Mouse (Mus musculus) T-helper 1 cell (primary cell): Measurements from ENCODE around the gene Ifna7.
"Not testable (repeated sequence)": the region's sequence is repeated elsewhere in the genome, so short reads cannot be mapped to it uniquely, and the experiment has no call there.

Experiments
- in situ Hi-C: fragments of 300-600 bp; cut with MboI, MseI; formaldehyde crosslinking; loops from one replicate; pipeline ENCODE4 v1.15.1; 2025; ENCODE audit warnings: high pct_unique_total_duplicates

The Ifna7 gene

GRCm38 (mm10) chr4:88815928-88816327 is at the start of gene Ifna7:
Ifna7 (plus strand) TSS chr4:88816228.
- in situ Hi-C loops = no loop called here

- in situ Hi-C loops = loop anchor here (5.0 kb wide), 1 partner anchor 34 kb away; the partner anchor contains the start of gene Gm13288
Observed at GRCm38 (mm10) chr4:88773534-88773933, 42.5 kb upstream of the Ifna7 start, which contains the start of gene Gm13290. Gm13290 (plus strand) TSS chr4:88773834.

GRCm38 (mm10) chr4:88776622-88777021 is 39.4 kb upstream of the Ifna7 start, which contains the start of gene Gm13289:
Gm13289 (plus strand) TSS chr4:88776922.
- in situ Hi-C loops = loop anchor here (25.0 kb wide), 1 partner anchor 764 kb away; no protein-coding TSS in a partner anchor

GRCm38 (mm10) chr4:88779550-88779949 is 36.5 kb upstream of the Ifna7 start, which contains the start of gene Gm13272:
Gm13272 (plus strand) TSS chr4:88779850.
- in situ Hi-C loops = loop anchor here (25.0 kb wide), 1 partner anchor 767 kb away; no protein-coding TSS in a partner anchor

GRCm38 (mm10) chr4:88780320-88780719 is 35.7 kb upstream of the Ifna7 start:
- in situ Hi-C loops = loop anchor here (25.0 kb wide), 1 partner anchor 768 kb away; no protein-coding TSS in a partner anchor

- in situ Hi-C loops = loop anchor here (25.0 kb wide), 1 partner anchor 770 kb away; no protein-coding TSS in a partner anchor
Observed at GRCm38 (mm10) chr4:88781831-88782230, 34.2 kb upstream of the Ifna7 start, which contains the start of gene Ifnz. Ifnz (plus strand) TSS chr4:88782131.

GRCm38 (mm10) chr4:88782335-88782734 is 33.7 kb upstream of the Ifna7 start:
- in situ Hi-C loops = loop anchor here (25.0 kb wide), 1 partner anchor 770 kb away; no protein-coding TSS in a partner anchor

GRCm38 (mm10) chr4:88785409-88785808 is 30.6 kb upstream of the Ifna7 start, which contains the start of gene Gm13276:
Gm13276 (plus strand) TSS chr4:88785709.
- in situ Hi-C loops = loop anchor here (5.0 to 25.0 kb wide), 2 partner anchors 33 to 773 kb away; partner anchors contain the start of gene Gm13271

- in situ Hi-C loops = loop anchor here (5.0 to 25.0 kb wide), 2 partner anchors 36 to 776 kb away; partner anchors contain the start of gene Gm13271
Observed at GRCm38 (mm10) chr4:88788402-88788801, 27.6 kb upstream of the Ifna7 start, which contains the start of gene Gm13277. Gm13277 (plus strand) TSS chr4:88788632.

- in situ Hi-C loops = loop anchor here (25.0 kb wide), 1 partner anchor 779 kb away; no protein-coding TSS in a partner anchor
Observed at GRCm38 (mm10) chr4:88791250-88791649, 24.8 kb upstream of the Ifna7 start, which contains the start of gene Gm13278. Gm13278 (plus strand) TSS chr4:88791550.

GRCm38 (mm10) chr4:88793936-88794675 is 21.9 kb upstream of the Ifna7 start, which contains the start of gene Gm13275:
Gm13275 (plus strand) TSS chr4:88794487.
- in situ Hi-C loops = loop anchor here (25.0 kb wide), 1 partner anchor 782 kb away; no protein-coding TSS in a partner anchor

GRCm38 (mm10) chr4:88797097-88797496 is 18.9 kb upstream of the Ifna7 start, which contains the start of gene Gm13279:
Gm13279 (plus strand) TSS chr4:88797397.
- in situ Hi-C loops = loop anchor here (25.0 kb wide), 1 partner anchor 785 kb away; no protein-coding TSS in a partner anchor

GRCm38 (mm10) chr4:88799365-88799764 is 16.7 kb upstream of the Ifna7 start, which contains the start of gene Gm13285:
Gm13285 (plus strand) TSS chr4:88799665.
- in situ Hi-C loops = loop anchor here (25.0 kb wide), 1 partner anchor 787 kb away; no protein-coding TSS in a partner anchor

GRCm38 (mm10) chr4:88802954-88803353 is 13.1 kb upstream of the Ifna7 start, which contains the start of gene Gm13287:
Gm13287 (plus strand) TSS chr4:88803254.
- in situ Hi-C loops = not testable (repeated sequence)

- in situ Hi-C loops = loop anchor here (5.0 kb wide), 1 partner anchor 33 kb away; the partner anchor contains the start of gene Gm13290
Observed at GRCm38 (mm10) chr4:88805231-88805630, 10.8 kb upstream of the Ifna7 start, which contains the start of gene Gm13288. Gm13288 (plus strand) TSS chr4:88805531.

- in situ Hi-C loops = loop anchor here (5.0 kb wide), 1 partner anchor 33 kb away; the partner anchor contains the start of gene Gm13290
Observed at GRCm38 (mm10) chr4:88805761-88806160, 10.3 kb upstream of the Ifna7 start.

- in situ Hi-C loops = no loop called here
Observed at GRCm38 (mm10) chr4:88819659-88820058, 3.6 kb downstream of the Ifna7 start, which contains the start of gene Ifna11. Ifna11 (plus strand) TSS chr4:88819959.

GRCm38 (mm10) chr4:88822995-88823394 is 7.0 kb downstream of the Ifna7 start:
- in situ Hi-C loops = no loop called here

- in situ Hi-C loops = not testable (repeated sequence)
Observed at GRCm38 (mm10) chr4:88827116-88827515, 11.1 kb downstream of the Ifna7 start, which contains the start of gene Ifna6. Ifna6 (plus strand) TSS chr4:88827416.

- in situ Hi-C loops = no loop called here
Observed at GRCm38 (mm10) chr4:88830523-88830922, 14.5 kb downstream of the Ifna7 start.

- in situ Hi-C loops = not testable (repeated sequence)
Observed at GRCm38 (mm10) chr4:88835225-88835624, 19.2 kb downstream of the Ifna7 start, which contains the start of gene Ifna5. Ifna5 (plus strand) TSS chr4:88835525.
